Mouse (Mus musculus): ENCODE results near the gene Olfr251.
"Not testable (repeated sequence)": the region's sequence is repeated elsewhere in the genome, so short reads cannot be mapped to it uniquely, and the experiment has no call there.

Olfr251 gene

DNA sequence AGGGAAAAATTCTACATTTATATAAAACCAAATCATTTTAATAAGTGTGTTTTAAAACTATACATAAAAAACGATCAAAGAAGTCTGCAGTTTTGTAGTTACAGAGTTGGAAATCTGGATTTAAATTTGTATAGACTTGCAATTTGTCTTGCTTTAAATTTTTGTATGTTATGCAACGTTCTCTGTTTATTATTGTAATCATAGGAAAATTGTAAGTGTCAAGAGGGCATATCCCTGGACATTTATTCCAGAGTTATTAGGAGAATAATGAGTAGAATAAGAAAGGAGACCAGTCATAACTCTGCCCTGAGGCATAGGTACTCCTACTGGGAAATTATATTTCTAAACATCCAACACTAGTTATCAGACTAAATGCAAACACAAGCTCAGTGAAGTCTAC lies at the start of gene Olfr251:
Gene Olfr251 (plus strand): TSS at position 301 of the 400 bp plus-strand sequence.
- DNase-seq (ENCODE audit: low spot score in 2 of 2), result no peak

DNA sequence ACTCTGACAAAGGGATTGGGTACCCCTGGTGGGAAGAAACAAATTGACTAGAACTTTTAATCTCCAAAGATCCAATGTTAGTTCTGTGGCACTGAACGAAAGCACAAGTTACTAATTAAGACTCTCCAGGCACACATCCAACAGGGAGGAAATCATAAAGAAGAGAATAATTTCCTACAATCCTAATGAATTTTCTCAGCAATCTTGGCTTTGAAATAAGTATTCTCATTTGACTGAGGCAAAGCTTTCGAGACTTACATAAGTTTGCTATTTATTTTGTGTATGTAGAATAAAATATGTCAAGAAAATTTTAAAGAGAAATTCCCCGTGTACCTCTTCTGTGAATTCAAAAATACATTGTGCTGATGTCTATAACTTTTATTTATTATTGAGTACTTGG lies 48.1 kb upstream of the Olfr251 start, which contains the start of gene Olfr25:
Gene Olfr25 (plus strand): TSS at position 301 of the 400 bp plus-strand sequence.
- DNase-seq (ENCODE audit: low spot score in 2 of 2), result no peak

DNA sequence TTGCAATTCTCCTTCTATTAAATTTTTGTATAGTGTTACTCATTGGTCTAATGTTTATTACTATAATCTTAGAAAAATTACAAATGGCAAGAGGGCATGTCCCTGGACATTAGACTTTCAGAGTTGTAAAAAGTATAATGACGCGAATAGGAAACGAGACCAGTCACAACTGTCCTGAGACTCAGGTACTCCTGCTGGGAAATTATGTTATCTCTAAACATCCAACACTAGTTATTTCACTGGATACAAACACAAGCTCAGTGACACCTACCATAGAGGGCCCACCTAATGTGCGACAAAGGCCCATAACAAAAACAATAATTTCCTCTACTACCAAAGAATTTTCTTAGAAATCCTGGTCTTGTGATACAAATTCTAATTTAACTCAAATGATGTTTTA lies 28.8 kb upstream of the Olfr251 start, which contains the start of gene Olfr898:
Gene Olfr898 (plus strand): TSS at position 301 of the 400 bp plus-strand sequence.
- no peak for DNase-seq (ENCODE audit: low spot score in 2 of 2)

DNA sequence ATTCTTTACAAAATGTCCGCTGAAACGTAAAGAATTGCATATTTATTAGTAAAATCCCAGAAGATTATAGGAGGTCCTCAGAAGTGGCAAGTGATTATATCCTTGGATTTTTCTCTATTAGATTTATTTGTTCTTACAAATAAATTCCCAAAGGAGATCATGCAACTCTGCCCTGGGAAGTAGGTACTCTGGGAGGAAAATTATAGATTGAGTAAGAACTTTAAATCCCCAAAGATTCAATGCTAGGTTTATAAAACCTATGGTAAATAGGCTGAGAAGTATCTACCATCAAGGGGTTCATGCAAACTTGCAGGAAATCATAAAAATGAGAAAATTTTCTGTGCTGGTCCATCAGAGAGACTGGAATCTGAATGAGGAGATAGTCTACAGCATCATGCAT lies 10.3 kb upstream of the Olfr251 start, which contains the start of gene Olfr250:
Gene Olfr250 (plus strand): TSS at position 301 of the 400 bp plus-strand sequence.
- no peak for DNase-seq (ENCODE audit: low spot score in 2 of 2)

DNA sequence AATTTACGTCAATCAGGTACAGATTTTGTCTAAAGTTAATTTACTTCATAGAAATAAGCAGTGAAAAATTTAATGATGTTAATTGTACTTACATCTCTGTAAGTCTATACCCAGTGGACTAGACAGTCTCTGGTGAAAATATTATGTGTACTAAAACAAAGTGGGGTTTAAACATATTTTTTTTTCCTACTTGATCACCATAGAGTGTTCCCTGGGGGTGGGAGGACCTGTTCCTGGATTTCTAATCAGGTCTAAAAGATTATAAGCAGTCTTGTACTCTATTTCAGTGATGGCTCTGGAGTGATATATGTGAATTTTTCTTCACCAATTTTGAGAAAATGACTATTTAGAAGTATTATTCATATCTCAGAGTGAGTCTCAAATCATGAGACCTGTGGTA lies 24.5 kb downstream of the Olfr251 start, which contains the start of gene Olfr147:
Gene Olfr147 (plus strand): TSS at position 301 of the 400 bp plus-strand sequence.
- DNase-seq (ENCODE audit: low spot score in 2 of 2), result no peak

DNA sequence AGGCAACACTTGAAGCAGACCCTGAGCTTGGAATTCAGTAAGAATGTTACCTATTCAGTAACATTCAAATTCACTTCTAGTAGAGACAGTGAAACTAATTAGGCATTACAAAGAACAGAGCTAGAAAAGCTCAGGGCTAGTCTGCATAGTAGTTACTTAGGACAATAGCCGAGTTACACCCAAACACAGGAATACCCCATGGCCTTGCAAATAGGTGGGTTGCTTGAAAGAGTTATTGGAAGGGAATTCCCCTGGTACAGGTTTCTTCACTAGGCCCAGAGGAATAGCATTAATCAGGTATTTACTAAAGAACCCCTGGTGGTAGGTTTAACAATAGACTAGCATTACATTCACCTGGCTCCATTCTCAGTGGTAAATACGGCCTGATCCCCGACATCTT lies 30.6 kb downstream of the Olfr251 start:
- DNase-seq (ENCODE audit: low spot score in 2 of 2), result not testable (repeated sequence)

DNA sequence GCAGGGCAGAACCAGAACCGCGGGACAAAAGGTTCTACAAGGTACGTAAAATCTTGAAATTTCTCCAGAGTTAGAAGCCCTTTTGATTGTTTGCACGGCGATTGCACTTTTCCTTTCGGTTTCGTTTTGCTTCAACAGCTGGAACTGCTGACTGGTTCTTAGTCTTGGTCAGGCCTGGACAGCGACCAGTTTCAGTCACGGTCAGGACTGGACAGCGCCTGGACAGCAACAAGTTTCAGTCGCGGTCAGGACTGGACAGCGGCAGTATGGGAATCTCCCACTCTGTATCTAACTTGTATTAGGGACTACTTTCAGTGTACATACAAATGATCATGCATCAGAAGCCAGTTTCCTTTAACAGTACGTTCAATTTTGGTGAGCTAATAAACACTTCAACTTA lies 36.6 kb downstream of the Olfr251 start:
- not testable (repeated sequence) for DNase-seq (ENCODE audit: low spot score in 2 of 2)

DNA sequence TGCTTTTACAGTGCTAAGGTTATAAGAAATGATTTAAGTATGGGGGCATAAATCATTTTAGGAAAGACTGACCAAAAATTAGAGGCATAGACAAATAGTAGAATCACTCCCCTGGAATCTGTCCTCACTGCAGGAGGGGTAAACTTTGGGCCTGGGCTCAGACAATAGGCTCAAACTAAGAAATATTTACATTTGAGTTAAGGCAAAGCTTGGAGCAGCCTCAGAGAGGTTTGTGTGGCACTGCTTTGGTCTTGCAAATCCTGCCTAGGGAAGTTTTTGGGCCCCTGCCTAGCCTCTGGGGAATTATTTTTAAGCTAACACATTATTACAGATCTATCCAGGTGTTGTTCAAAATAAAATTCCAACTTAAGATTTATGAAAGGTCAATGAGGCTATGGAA lies 46.9 kb downstream of the Olfr251 start:
- no peak for DNase-seq (ENCODE audit: low spot score in 2 of 2)

DNA sequence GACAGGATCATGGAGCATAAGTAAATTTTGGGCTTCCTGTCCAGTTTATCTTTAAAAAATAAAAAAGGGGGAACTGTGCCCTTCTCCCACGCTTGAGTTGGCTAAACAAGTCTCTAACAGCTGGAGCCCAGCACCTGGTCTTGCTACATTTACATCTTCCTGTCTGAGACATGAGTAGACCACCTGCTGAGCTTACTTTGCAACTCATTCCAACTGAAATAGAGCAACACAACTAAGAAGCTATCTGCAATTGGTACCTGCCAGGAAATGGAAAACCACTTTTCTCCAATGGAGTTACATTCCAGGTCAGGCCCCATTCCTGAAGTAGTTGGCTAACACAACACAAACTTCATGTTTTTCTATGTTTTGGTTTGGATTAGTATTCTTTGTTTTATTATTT lies 50.1 kb downstream of the Olfr251 start:
- no peak for DNase-seq (ENCODE audit: low spot score in 2 of 2)

DNA sequence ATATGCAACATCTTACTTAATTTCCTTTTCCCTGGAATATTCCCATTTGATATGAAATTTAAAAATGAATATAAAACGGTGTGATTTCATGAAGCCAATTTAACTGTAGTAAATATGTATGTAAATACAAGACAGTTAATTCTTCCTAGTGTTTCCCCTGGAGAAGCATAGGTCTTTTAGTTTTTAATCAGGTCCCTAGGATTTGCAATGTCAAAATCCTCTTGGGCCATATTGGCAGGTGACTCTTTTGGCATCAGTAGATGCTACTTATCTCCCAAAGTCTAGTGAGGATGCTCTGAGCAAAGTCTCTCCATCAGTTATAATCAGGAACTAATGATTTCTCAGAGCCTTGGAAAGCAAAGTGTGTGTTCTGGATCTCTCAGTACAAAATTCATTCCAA lies 52.3 kb downstream of the Olfr251 start, which contains the start of gene Olfr901:
Gene Olfr901 (plus strand): TSS at position 301 of the 400 bp plus-strand sequence.
- no peak for DNase-seq (ENCODE audit: low spot score in 2 of 2)
